Mouse (Mus musculus): ENCODE data around the gene Olfr824.
"Not testable (repeated sequence)": the region's sequence is repeated elsewhere in the genome, so short reads cannot be mapped to it uniquely, and the experiment has no call there.

Olfr824 gene

GRCm38 (mm10) chr10:130129900-130130299 is at the start of gene Olfr824:
Gene Olfr824 (minus strand): TSS chr10:130130000.
- not testable (repeated sequence) for DNase-seq (ENCODE audit: low spot score)

- DNase-seq (ENCODE audit: low spot score), result no peak
These were observed 36.9 kb upstream of the Olfr824 start, which contains the start of gene Olfr825 for GRCm38 (mm10) chr10:130166666-130167065. Gene Olfr825 (minus strand): TSS chr10:130166766.

DNA sequence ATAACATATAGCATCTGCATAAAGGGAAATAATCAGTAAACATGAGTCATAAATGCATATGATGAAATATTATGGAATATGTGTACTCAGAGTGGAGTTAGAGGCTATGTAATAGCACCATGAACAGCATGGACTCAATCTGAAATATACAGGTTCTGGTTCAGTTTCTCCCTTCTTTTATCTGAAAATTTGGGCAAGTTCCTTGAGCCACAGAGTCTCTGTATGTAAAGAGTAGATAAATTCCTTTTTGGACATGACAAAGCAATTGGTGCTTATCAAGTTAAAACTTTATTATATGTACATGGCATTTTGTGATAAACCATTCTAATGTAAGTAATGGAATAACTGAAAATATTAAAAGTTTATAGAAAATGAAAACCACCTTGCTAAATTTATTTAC is 35.4 kb upstream of the Olfr824 start:
- DNase-seq (ENCODE audit: low spot score), result no peak

- DNase-seq (ENCODE audit: low spot score), result no peak
These were observed 14.3 kb upstream of the Olfr824 start for GRCm38 (mm10) chr10:130144121-130144520.

DNA sequence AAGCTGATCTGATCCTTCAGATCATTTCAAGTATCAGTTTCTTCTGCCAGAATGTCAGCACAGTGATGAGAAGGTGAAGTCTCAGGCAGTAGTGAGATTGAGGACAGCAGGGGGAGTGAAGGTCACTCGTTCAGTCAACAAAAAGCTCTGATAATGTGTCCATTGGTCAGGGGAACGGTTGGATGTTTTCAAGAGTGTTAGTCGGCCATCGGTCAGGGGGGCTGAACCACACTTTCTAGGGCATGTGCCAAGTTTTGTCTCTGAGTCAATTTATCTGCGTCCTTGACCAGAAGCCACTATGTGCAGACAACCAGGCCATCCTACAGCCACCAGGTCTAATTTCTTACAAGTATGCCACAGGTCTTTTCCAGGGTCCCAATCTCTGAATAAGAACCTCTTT is 12.7 kb upstream of the Olfr824 start:
- not testable (repeated sequence) for DNase-seq (ENCODE audit: low spot score)

DNA sequence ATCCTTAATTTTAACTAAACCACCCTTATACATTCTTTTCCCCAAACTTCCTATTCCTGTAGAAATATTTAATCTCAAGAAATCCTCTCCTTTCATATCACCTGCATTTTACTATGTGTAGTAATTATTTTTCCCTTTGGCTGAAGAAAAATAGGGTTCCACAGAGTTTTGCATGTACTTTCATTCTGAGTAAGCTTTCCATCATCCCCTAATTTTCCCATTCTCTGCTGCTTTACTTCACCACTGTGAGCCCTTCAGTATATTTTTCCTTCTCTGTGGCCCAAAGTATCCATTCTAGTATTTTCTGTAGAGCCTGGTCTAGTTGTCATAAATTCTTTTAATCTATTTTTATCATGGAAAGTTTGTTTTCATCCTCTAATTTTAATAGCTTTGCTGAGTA is 5.0 kb upstream of the Olfr824 start:
- no peak for DNase-seq (ENCODE audit: low spot score)

- DNase-seq (ENCODE audit: low spot score), result not testable (repeated sequence)
These were observed 13.8 kb downstream of the Olfr824 start for GRCm38 (mm10) chr10:130116045-130116444.

- not testable (repeated sequence) for DNase-seq (ENCODE audit: low spot score)
These were observed 14.5 kb downstream of the Olfr824 start, which contains the start of gene Olfr823 for GRCm38 (mm10) chr10:130115283-130115682. Gene Olfr823 (minus strand): TSS chr10:130115383.

GRCm38 (mm10) chr10:130096104-130096503 is 33.7 kb downstream of the Olfr824 start:
- no peak for DNase-seq (ENCODE audit: low spot score)

DNA sequence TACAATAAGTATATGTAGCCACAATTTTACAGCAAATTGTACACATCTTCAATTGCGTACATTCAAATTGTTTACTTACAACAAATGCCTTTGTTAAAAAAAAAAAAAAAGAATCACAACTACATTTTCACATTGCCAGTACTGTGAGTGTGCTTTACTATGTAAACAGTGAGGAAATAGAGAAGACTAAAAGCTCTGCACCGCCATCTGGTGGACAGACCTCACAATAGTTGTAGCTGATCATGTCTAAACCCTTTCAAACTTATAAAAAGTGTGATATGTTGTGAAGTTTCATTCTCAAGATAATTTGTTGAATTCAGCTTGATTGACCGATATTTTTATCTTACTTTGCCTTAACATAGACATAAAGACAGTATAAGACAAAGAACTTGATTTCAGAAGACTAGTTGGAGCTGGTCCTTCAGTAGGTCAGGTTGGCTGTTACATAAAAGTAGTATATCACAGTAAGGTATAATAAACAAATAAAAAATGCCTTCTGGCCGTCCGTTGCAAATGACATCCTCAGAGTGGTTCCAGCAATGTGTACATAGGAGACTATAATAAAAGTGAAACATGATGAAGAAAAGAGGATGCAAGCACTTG is 36.9 kb downstream of the Olfr824 start:
- peak; percentile 72 for DNase-seq (ENCODE audit: low spot score)
